Mouse (Mus musculus): ENCODE results near the gene Il1rl2. TPM values are rescaled to one million over a fixed set of nuclear protein-coding genes. Genes with fewer than 3 reads are reported as not detected.

Gene Il1rl2
- polyA plus RNA-seq, 1 experiment from 2014 or later = 1.1 TPM

GRCm38 (mm10) chr1:40327604-40328003 is 3.2 kb downstream of the Il1rl2 start:
- Histone ChIP-seq H3K9me3 (no peaks in the 10 kb centered on the region), H3K4me2 (no peak overlapping the region), H3K9ac (no peak overlapping the region), H3K27ac (no peak overlapping the region), H3K27me3 (replicated peaks) (peaks cover 27% of the 10 kb centered on the region; the same call in 1 of the 2 replicates), H3K36me3 (replicated peaks) (no peaks in the 10 kb centered on the region), H3K4me3 (no peak overlapping the region), H3K4me1 (peaks cover 12% of the 10 kb centered on the region)
- WGBS = 88% methylated on average over 3 of the region's 3 CpGs
- no peak for ATAC-seq (replicated peaks)

- WGBS = 90% methylated on average over 1 of the region's 1 CpGs
- Histone ChIP-seq H3K36me3 (replicated peaks) (no peaks in the 10 kb centered on the region), H3K4me2 (no peak overlapping the region), H3K27ac (no peak overlapping the region), H3K4me3 (no peak overlapping the region), H3K27me3 (replicated peaks) (peaks cover 21% of the 10 kb centered on the region; the same call in 1 of the 2 replicates), H3K4me1 (peaks cover 12% of the 10 kb centered on the region), H3K9ac (no peak overlapping the region), H3K9me3 (no peaks in the 10 kb centered on the region)
- ATAC-seq (replicated peaks) = no peak
These were observed 5.1 kb downstream of the Il1rl2 start for GRCm38 (mm10) chr1:40329526-40329925.

- no peak overlapping the region for H3K9ac ChIP-seq
- ATAC-seq (replicated peaks) = no peak
- no peak overlapping the region for H3K4me3 ChIP-seq
- peaks cover 9% of the 10 kb centered on the region for H3K4me1 ChIP-seq
- 86% methylated on average over 8 of the region's 8 CpGs for WGBS
- no peaks in the 10 kb centered on the region for H3K36me3 ChIP-seq (replicated peaks)
- no peak overlapping the region for H3K27ac ChIP-seq
- H3K27me3 ChIP-seq (replicated peaks) = peaks cover 15% of the 10 kb centered on the region; the same call in 1 of the 2 replicates
- no peaks in the 10 kb centered on the region for H3K9me3 ChIP-seq
- H3K4me2 ChIP-seq = no peak overlapping the region
These were observed 5.8 kb downstream of the Il1rl2 start for GRCm38 (mm10) chr1:40330181-40330580.

DNA sequence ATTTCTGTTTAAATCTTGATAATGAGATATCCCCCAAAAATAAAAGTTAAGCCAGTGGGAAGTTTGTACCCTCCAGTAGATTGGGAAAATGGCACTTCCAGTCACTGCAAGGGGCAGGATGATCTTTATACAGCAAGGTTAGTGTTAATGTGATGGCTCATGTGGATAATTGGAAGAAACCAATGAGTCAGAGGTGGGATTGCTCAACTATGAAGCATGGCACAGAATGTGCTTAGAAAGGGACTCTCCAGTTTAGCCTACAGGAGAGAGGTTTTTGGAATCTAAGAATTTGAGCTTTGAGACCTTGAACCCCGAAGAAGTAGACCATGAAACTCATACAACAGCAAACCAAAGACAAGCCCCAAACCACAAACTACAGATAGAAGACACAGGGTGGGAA is 14.9 kb downstream of the Il1rl2 start:
- H3K4me3 ChIP-seq = no peak overlapping the region
- H3K36me3 ChIP-seq (replicated peaks) = no peaks in the 10 kb centered on the region
- H3K27ac ChIP-seq = no peak overlapping the region
- ATAC-seq (replicated peaks) = no peak
- 100% methylated on average over 1 of the region's 1 CpGs for WGBS
- no peaks in the 10 kb centered on the region for H3K27me3 ChIP-seq (replicated peaks)
- H3K9ac ChIP-seq = no peak overlapping the region
- H3K4me1 ChIP-seq = no peaks in the 10 kb centered on the region
- H3K9me3 ChIP-seq = no peaks in the 10 kb centered on the region
- no peak overlapping the region for H3K4me2 ChIP-seq

GRCm38 (mm10) chr1:40340102-40340501 is 15.7 kb downstream of the Il1rl2 start:
- Histone ChIP-seq H3K36me3 (replicated peaks) (no peaks in the 10 kb centered on the region), H3K27me3 (replicated peaks) (no peaks in the 10 kb centered on the region), H3K4me3 (no peak overlapping the region), H3K4me1 (no peaks in the 10 kb centered on the region), H3K9me3 (no peaks in the 10 kb centered on the region), H3K9ac (no peak overlapping the region), H3K27ac (no peak overlapping the region), H3K4me2 (no peak overlapping the region)
- ATAC-seq (replicated peaks) = no peak
- WGBS = 87% methylated on average over 4 of the region's 4 CpGs

GRCm38 (mm10) chr1:40352158-40352903 is 27.9 kb downstream of the Il1rl2 start:
- ATAC-seq (replicated peaks) = no peak
- no peaks in the 10 kb centered on the region for H3K9me3 ChIP-seq
- H3K4me2 ChIP-seq = no peak overlapping the region
- no peaks in the 10 kb centered on the region for H3K36me3 ChIP-seq (replicated peaks)
- H3K27me3 ChIP-seq (replicated peaks) = no peaks in the 10 kb centered on the region
- no peak overlapping the region for H3K4me3 ChIP-seq
- no peak overlapping the region for H3K9ac ChIP-seq
- no peaks in the 10 kb centered on the region for H3K4me1 ChIP-seq
- whole genome bisulfite sequencing = 90% methylated on average over 4 of the region's 4 CpGs
- H3K27ac ChIP-seq = no peak overlapping the region

GRCm38 (mm10) chr1:40352904-40353286 is 28.5 kb downstream of the Il1rl2 start:
- no peak for ATAC-seq (replicated peaks)
- no peak overlapping the region for H3K4me2 ChIP-seq
- H3K4me3 ChIP-seq = no peak overlapping the region
- no peaks in the 10 kb centered on the region for H3K36me3 ChIP-seq (replicated peaks)
- no peaks in the 10 kb centered on the region for H3K27me3 ChIP-seq (replicated peaks)
- H3K4me1 ChIP-seq = no peaks in the 10 kb centered on the region
- H3K9me3 ChIP-seq = no peaks in the 10 kb centered on the region
- no peak overlapping the region for H3K9ac ChIP-seq
- 60% methylated on average over 2 of the region's 2 CpGs for WGBS
- no peak overlapping the region for H3K27ac ChIP-seq

- H3K36me3 ChIP-seq (replicated peaks) = no peaks in the 10 kb centered on the region
- no peak overlapping the region for H3K4me2 ChIP-seq
- H3K27me3 ChIP-seq (replicated peaks) = no peaks in the 10 kb centered on the region
- no peak overlapping the region for H3K9ac ChIP-seq
- WGBS = 91% methylated on average over 3 of the region's 3 CpGs
- no peaks in the 10 kb centered on the region for H3K9me3 ChIP-seq
- no peak overlapping the region for H3K27ac ChIP-seq
- H3K4me3 ChIP-seq = no peak overlapping the region
- ATAC-seq (replicated peaks) = no peak
- no peaks in the 10 kb centered on the region for H3K4me1 ChIP-seq
These were observed 30.3 kb downstream of the Il1rl2 start for GRCm38 (mm10) chr1:40354665-40355064.

- no peaks in the 10 kb centered on the region for H3K4me1 ChIP-seq
- no peaks in the 10 kb centered on the region for H3K27me3 ChIP-seq (replicated peaks)
- 87% methylated on average over 4 of the region's 4 CpGs for WGBS
- H3K9me3 ChIP-seq = no peaks in the 10 kb centered on the region
- H3K4me3 ChIP-seq = no peak overlapping the region
- H3K36me3 ChIP-seq (replicated peaks) = no peaks in the 10 kb centered on the region
- H3K4me2 ChIP-seq = no peak overlapping the region
- no peak overlapping the region for H3K27ac ChIP-seq
- ATAC-seq (replicated peaks) = no peak
- no peak overlapping the region for H3K9ac ChIP-seq
These were observed 31.0 kb downstream of the Il1rl2 start for GRCm38 (mm10) chr1:40355431-40355843.

DNA sequence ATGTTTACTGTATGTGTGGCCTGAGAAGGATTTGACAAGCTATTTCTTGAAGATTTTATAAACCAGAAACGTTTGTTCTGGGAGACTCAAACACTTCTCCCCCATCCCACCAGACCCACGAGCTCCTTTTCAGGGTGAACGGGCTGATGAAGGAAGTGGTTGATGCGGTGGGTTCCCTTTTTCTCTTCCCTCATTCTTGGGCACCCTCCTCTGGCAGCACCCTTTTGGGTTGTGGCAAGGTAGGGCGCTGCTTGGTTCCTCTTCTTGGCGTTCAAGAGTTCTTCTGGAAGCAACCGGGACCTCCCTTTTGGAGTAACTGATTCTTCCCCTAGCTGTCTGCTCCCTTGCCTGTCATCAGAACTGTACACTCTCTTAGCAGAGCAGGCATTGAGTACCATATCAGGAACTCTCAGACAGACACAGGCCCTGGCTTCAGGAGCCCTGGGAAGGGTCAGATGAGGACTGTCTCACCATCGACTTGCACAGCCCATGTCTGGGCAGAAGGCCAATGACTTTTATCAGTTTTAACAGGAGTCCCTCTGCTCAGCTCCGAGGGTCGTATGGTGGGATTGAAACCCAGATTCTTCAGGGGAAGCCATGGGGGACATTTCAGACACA is 31.6 kb downstream of the Il1rl2 start:
- 83% methylated on average over 10 of the region's 10 CpGs for WGBS
- Histone ChIP-seq H3K9me3 (no peaks in the 10 kb centered on the region), H3K4me1 (no peaks in the 10 kb centered on the region), H3K9ac (no peak overlapping the region), H3K27me3 (replicated peaks) (no peaks in the 10 kb centered on the region), H3K36me3 (replicated peaks) (no peaks in the 10 kb centered on the region), H3K27ac (no peak overlapping the region), H3K4me2 (no peak overlapping the region), H3K4me3 (no peak overlapping the region)
- no peak for ATAC-seq (replicated peaks)

- H3K4me2 ChIP-seq = no peak overlapping the region
- H3K27me3 ChIP-seq (replicated peaks) = no peaks in the 10 kb centered on the region
- H3K4me3 ChIP-seq = no peak overlapping the region
- ATAC-seq (replicated peaks) = no peak
- no peak overlapping the region for H3K9ac ChIP-seq
- no peaks in the 10 kb centered on the region for H3K9me3 ChIP-seq
- H3K4me1 ChIP-seq = no peaks in the 10 kb centered on the region
- 51% methylated on average over 2 of the region's 2 CpGs for WGBS
- H3K27ac ChIP-seq = no peak overlapping the region
- H3K36me3 ChIP-seq (replicated peaks) = no peaks in the 10 kb centered on the region
These were observed 33.5 kb downstream of the Il1rl2 start for GRCm38 (mm10) chr1:40357921-40358320.

GRCm38 (mm10) chr1:40358351-40358750 is 33.9 kb downstream of the Il1rl2 start:
- H3K27ac ChIP-seq = no peak overlapping the region
- H3K27me3 ChIP-seq (replicated peaks) = no peaks in the 10 kb centered on the region
- no peaks in the 10 kb centered on the region for H3K4me1 ChIP-seq
- H3K4me2 ChIP-seq = no peak overlapping the region
- H3K9me3 ChIP-seq = no peaks in the 10 kb centered on the region
- H3K4me3 ChIP-seq = no peak overlapping the region
- H3K36me3 ChIP-seq (replicated peaks) = no peaks in the 10 kb centered on the region
- no peak overlapping the region for H3K9ac ChIP-seq
- WGBS = 68% methylated on average over 2 of the region's 2 CpGs
- no peak for ATAC-seq (replicated peaks)

DNA sequence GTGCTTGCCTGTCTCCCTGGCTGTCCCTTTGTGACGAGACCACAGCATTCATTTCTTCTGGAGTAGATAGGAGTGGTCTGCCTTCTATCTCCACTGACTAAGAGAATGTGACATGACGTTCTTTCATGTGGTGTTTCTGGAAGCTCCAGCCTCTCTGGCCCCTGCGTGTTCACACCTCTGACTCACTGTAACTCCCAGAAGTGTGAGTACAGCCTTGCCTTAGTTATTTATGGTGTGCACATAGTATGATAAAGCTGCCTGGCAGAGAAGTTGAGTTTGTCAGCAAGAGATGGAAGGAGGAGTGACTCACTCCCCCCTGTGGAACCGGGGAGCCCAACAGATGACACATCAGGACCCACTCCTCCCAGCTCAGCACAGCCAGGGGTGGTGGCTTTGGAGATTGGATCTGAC is 34.4 kb downstream of the Il1rl2 start:
- H3K9ac ChIP-seq = no peak overlapping the region
- no peak overlapping the region for H3K4me2 ChIP-seq
- ATAC-seq (replicated peaks) = no peak
- H3K27me3 ChIP-seq (replicated peaks) = no peaks in the 10 kb centered on the region
- no peaks in the 10 kb centered on the region for H3K36me3 ChIP-seq (replicated peaks)
- no peaks in the 10 kb centered on the region for H3K4me1 ChIP-seq
- H3K9me3 ChIP-seq = no peaks in the 10 kb centered on the region
- H3K27ac ChIP-seq = no peak overlapping the region
- H3K4me3 ChIP-seq = no peak overlapping the region
- 86% methylated on average over 4 of the region's 4 CpGs for WGBS

Measured in midbrain, embryonic 15.5 days (tissue).